Comparison of ENCODE assay signal across 17 mouse cellular contexts in genomic region chr15:80148565-80148964, GRCm38 (mm10). TPM values are rescaled to one million over a fixed set of nuclear protein-coding genes. Genes with fewer than 3 reads are reported as not detected.
DNase-seq lines count a peak whose midpoint lies in the region; ATAC-seq and TF ChIP-seq lines count a peak whose summit lies in the region.
"Had no signal": no experiment of that assay in that cellular context is flagged by ENCODE, and none has a peak within 500 bp of the region (broad histone marks: within the 10 kb centered on the region; RNA-seq: fewer than 3 reads in every experiment).

No protein-coding gene starts in this region.

- H3K36me3 ChIP-seq in embryonic facial prominence, embryonic 13.5 days: peaks cover 63% of the 10 kb centered on the region
- H3K36me3 ChIP-seq in embryonic facial prominence, embryonic 10.5 days (replicated peaks): peaks cover 86% of the 10 kb centered on the region
- peaks cover 74% of the 10 kb centered on the region for H3K36me3 ChIP-seq in limb, embryonic 12.5 days
- H3K36me3 ChIP-seq in limb, embryonic 10.5 days: peaks cover 73% of the 10 kb centered on the region
- H3K36me3 ChIP-seq in stomach, postnatal 0 days (ENCODE audit: control insufficient read depth, insufficient read depth, low read length): peaks cover 9% of the 10 kb centered on the region

- H3K4me1 ChIP-seq in embryonic facial prominence, embryonic 13.5 days: no peaks in the 10 kb centered on the region; the same call in 1 of the 2 replicates
- peaks cover 7% of the 10 kb centered on the region for H3K4me1 ChIP-seq in embryonic facial prominence, embryonic 10.5 days
- H3K4me1 ChIP-seq in limb, embryonic 12.5 days (replicated peaks): peaks cover 15% of the 10 kb centered on the region
- peaks cover 3% of the 10 kb centered on the region; the same call in 1 of the 2 replicates for H3K4me1 ChIP-seq in limb, embryonic 10.5 days
- no peaks in the 10 kb centered on the region for H3K4me1 ChIP-seq in stomach, postnatal 0 days (replicated peaks; ENCODE audit: control insufficient read depth, insufficient read depth)
- H3K4me1 ChIP-seq: stomach, embryonic 15.5 days had no signal

- intact Hi-C loops in left cerebral cortex, postnatal 10 days (cut with DNase I): no loop called here

- no peak overlapping the region for H3K4me3 ChIP-seq in embryonic facial prominence, embryonic 13.5 days
- H3K4me3 ChIP-seq in embryonic facial prominence, embryonic 10.5 days: no peak overlapping the region
- H3K4me3 ChIP-seq in limb, embryonic 12.5 days (replicated peaks): no peak overlapping the region
- H3K4me3 ChIP-seq in limb, embryonic 10.5 days: no peak overlapping the region
- H3K4me3 ChIP-seq in stomach, postnatal 0 days (ENCODE audit: low read depth, low read length): no peak overlapping the region
- H3K4me3 ChIP-seq: liver, embryonic 13.5 days; midbrain, embryonic 13.5 days; stomach, embryonic 15.5 days had no signal

- no peak overlapping the region for H3K9ac ChIP-seq in embryonic facial prominence, embryonic 13.5 days
- no peak overlapping the region for H3K9ac ChIP-seq in limb, embryonic 12.5 days (replicated peaks)
- H3K9ac ChIP-seq in stomach, postnatal 0 days (ENCODE audit: low read length): no peak overlapping the region
- H3K9ac ChIP-seq: liver, embryonic 13.5 days; lung, embryonic 14.5 days; midbrain, embryonic 13.5 days; stomach, embryonic 15.5 days had no signal

- no peak for DNase-seq in embryonic facial prominence, embryonic 10.5 days (ENCODE audit: low spot score)
- DNase-seq in limb, embryonic 10.5 days (ENCODE audit: low spot score): no peak
- DNase-seq in stomach, postnatal 0 days (ENCODE audit: low spot score): peak; percentile 36
- peak; percentile 50 to 68 for DNase-seq in thymus, postnatal 36 days
- DNase-seq in left cerebral cortex, postnatal 10 days (ENCODE audit: extremely low spot score in 1 of 2, low spot score in 2 of 2): no peak
- DNase-seq: cerebellum, adult 9-10 months; kidney, adult 8-10 months; kidney, postnatal 14 days; liver, embryonic 13.5 days; lung, embryonic 14.5 days had no signal

- ATAC-seq in embryonic facial prominence, embryonic 13.5 days (ENCODE audit: insufficient number of reproducible peaks, insufficient read depth, low FRiP score, low TSS enrichment, low read depth): no peak
- 0 out of 2 replicates have a peak, but pooled peaks have one; percentile 47 for ATAC-seq in limb, embryonic 12.5 days (ENCODE audit: insufficient number of reproducible peaks, insufficient read depth, low FRiP score, low TSS enrichment, low read depth)
- ATAC-seq in stomach, postnatal 0 days (ENCODE audit: low FRiP score, low TSS enrichment): no peak
- ATAC-seq: forebrain, embryonic 16.5 days; inflammation-experienced regulatory T-cells, adult 6 months; midbrain, embryonic 13.5 days had no signal

- H3K27me3 ChIP-seq in embryonic facial prominence, embryonic 13.5 days: no peaks in the 10 kb centered on the region
- H3K27me3 ChIP-seq in embryonic facial prominence, embryonic 10.5 days (replicated peaks; ENCODE audit: low read depth, poor library complexity, severe bottlenecking): no peaks in the 10 kb centered on the region
- no peaks in the 10 kb centered on the region for H3K27me3 ChIP-seq in limb, embryonic 12.5 days
- H3K27me3 ChIP-seq in limb, embryonic 10.5 days (ENCODE audit: low read depth, poor library complexity, severe bottlenecking): no peaks in the 10 kb centered on the region
- H3K27me3 ChIP-seq in stomach, postnatal 0 days (ENCODE audit: control insufficient read depth, insufficient read depth, low read length): no peaks in the 10 kb centered on the region
- H3K27me3 ChIP-seq: liver, embryonic 13.5 days; midbrain, embryonic 13.5 days; stomach, embryonic 15.5 days had no signal

- H3K4me2 ChIP-seq in embryonic facial prominence, embryonic 13.5 days: no peak overlapping the region
- H3K4me2 ChIP-seq in limb, embryonic 12.5 days: no peak overlapping the region
- no peak overlapping the region for H3K4me2 ChIP-seq in stomach, postnatal 0 days (replicated peaks; ENCODE audit: low read depth)
- H3K4me2 ChIP-seq: liver, embryonic 13.5 days; lung, embryonic 14.5 days; midbrain, embryonic 13.5 days; stomach, embryonic 15.5 days had no signal

- no peaks in the 10 kb centered on the region for H3K9me3 ChIP-seq in embryonic facial prominence, embryonic 13.5 days
- no peaks in the 10 kb centered on the region for H3K9me3 ChIP-seq in embryonic facial prominence, embryonic 10.5 days
- H3K9me3 ChIP-seq in limb, embryonic 12.5 days: no peaks in the 10 kb centered on the region
- no peaks in the 10 kb centered on the region for H3K9me3 ChIP-seq in limb, embryonic 10.5 days (replicated peaks)
- H3K9me3 ChIP-seq in stomach, postnatal 0 days (ENCODE audit: control insufficient read depth, low read length): no peaks in the 10 kb centered on the region
- H3K9me3 ChIP-seq: liver, embryonic 13.5 days; midbrain, embryonic 13.5 days; stomach, embryonic 15.5 days had no signal

- no peak for TF ChIP-seq CTCF in stomach, postnatal 0 days (IDR thresholded peaks at IDR 0.05; ENCODE audit: low read depth)

- TF ChIP-seq EP300 in stomach, postnatal 0 days (optimal IDR thresholded peaks at IDR 0.05): no peak

- WGBS in embryonic facial prominence, embryonic 13.5 days: 87% methylated on average over 8 of the region's 8 CpGs
- WGBS in embryonic facial prominence, embryonic 10.5 days: 91% methylated on average over 8 of the region's 8 CpGs
- 86% methylated on average over 8 of the region's 8 CpGs for WGBS in limb, embryonic 12.5 days
- WGBS in limb, embryonic 10.5 days: 93% methylated on average over 8 of the region's 8 CpGs
- WGBS in stomach, postnatal 0 days: 81% methylated on average over 8 of the region's 8 CpGs

- peak overlapping the region; percentile 7; the same call in 1 of the 2 replicates for H3K27ac ChIP-seq in embryonic facial prominence, embryonic 13.5 days
- H3K27ac ChIP-seq in embryonic facial prominence, embryonic 10.5 days (replicated peaks): no peak overlapping the region
- no peak overlapping the region for H3K27ac ChIP-seq in limb, embryonic 12.5 days
- no peak overlapping the region for H3K27ac ChIP-seq in limb, embryonic 10.5 days
- no peak overlapping the region for H3K27ac ChIP-seq in stomach, postnatal 0 days (replicated peaks)
- H3K27ac ChIP-seq: liver, embryonic 13.5 days; midbrain, embryonic 13.5 days; stomach, embryonic 15.5 days had no signal

RNA-seq across cellular contexts. Expression of gene Tab1, which starts 15.6 kb away (rescaled TPM):
- 47.7 and 48.0 TPM in 2 replicates for polyA plus RNA-seq in embryonic facial prominence, embryonic 13.5 days (2015; fragmentation: Nextera tagmentation; extraction: Ambion mirVana)
- polyA plus RNA-seq in embryonic facial prominence, embryonic 10.5 days (2016; fragmentation: Nextera tagmentation; extraction: Ambion mirVana): 43.3 and 45.3 TPM in 2 replicates
- polyA plus RNA-seq in limb, embryonic 12.5 days (2016; fragmentation: Nextera tagmentation; extraction: Ambion mirVana): 49.2 and 49.3 TPM in 2 replicates
- 41.8 and 52.4 TPM in 2 replicates for polyA plus RNA-seq in limb, embryonic 10.5 days (2016; fragmentation: Nextera tagmentation; extraction: Ambion mirVana)
- polyA plus RNA-seq in stomach, postnatal 0 days (2015; fragmentation: Nextera tagmentation; extraction: Ambion mirVana): 16.3 and 16.5 TPM in 2 replicates
- total RNA-seq in left cerebral cortex, postnatal 10 days (2021): 10 to 100 TPM; 26.8 to 32.5 TPM

RNA-seq across cellular contexts. Expression of gene Mgat3, which starts 25.0 kb away (rescaled TPM):
- 7.7 and 8.3 TPM in 2 replicates for polyA plus RNA-seq in embryonic facial prominence, embryonic 13.5 days (2015; fragmentation: Nextera tagmentation; extraction: Ambion mirVana)
- 6.3 and 7.6 TPM in 2 replicates for polyA plus RNA-seq in embryonic facial prominence, embryonic 10.5 days (2016; fragmentation: Nextera tagmentation; extraction: Ambion mirVana)
- polyA plus RNA-seq in limb, embryonic 12.5 days (2016; fragmentation: Nextera tagmentation; extraction: Ambion mirVana): 7.2 and 7.9 TPM in 2 replicates
- 4.0 and 5.3 TPM in 2 replicates for polyA plus RNA-seq in limb, embryonic 10.5 days (2016; fragmentation: Nextera tagmentation; extraction: Ambion mirVana)
- 5.8 and 5.9 TPM in 2 replicates for polyA plus RNA-seq in stomach, postnatal 0 days (2015; fragmentation: Nextera tagmentation; extraction: Ambion mirVana)
- total RNA-seq in left cerebral cortex, postnatal 10 days (2021): 10 to 100 TPM; 94.2 to 98.8 TPM
- total RNA-seq: megakaryocyte progenitor cell, adult 5-6 weeks had no signal
- polyA plus RNA-seq: inflammation-experienced regulatory T-cells, adult 6 months had no signal

RNA-seq across cellular contexts. Expression of gene Rpl3, which starts 56.9 kb away (rescaled TPM):
- polyA plus RNA-seq in embryonic facial prominence, embryonic 13.5 days (2015; fragmentation: Nextera tagmentation; extraction: Ambion mirVana): 1,097 and 1,210 TPM in 2 replicates
- 1,034 and 1,049 TPM in 2 replicates for polyA plus RNA-seq in embryonic facial prominence, embryonic 10.5 days (2016; fragmentation: Nextera tagmentation; extraction: Ambion mirVana)
- 981 and 1,001 TPM in 2 replicates for polyA plus RNA-seq in limb, embryonic 12.5 days (2016; fragmentation: Nextera tagmentation; extraction: Ambion mirVana)
- 1,077 and 1,189 TPM in 2 replicates for polyA plus RNA-seq in limb, embryonic 10.5 days (2016; fragmentation: Nextera tagmentation; extraction: Ambion mirVana)
- 706 and 736 TPM in 2 replicates for polyA plus RNA-seq in stomach, postnatal 0 days (2015; fragmentation: Nextera tagmentation; extraction: Ambion mirVana)
- 100 to 1,000 TPM; 520 to 524 TPM for total RNA-seq in left cerebral cortex, postnatal 10 days (2021)

RNA-seq across cellular contexts. Expression of gene Syngr1, which starts 57.4 kb away (rescaled TPM):
- polyA plus RNA-seq in embryonic facial prominence, embryonic 13.5 days (2015; fragmentation: Nextera tagmentation; extraction: Ambion mirVana): 7.0 and 8.7 TPM in 2 replicates
- 5.9 and 7.0 TPM in 2 replicates for polyA plus RNA-seq in embryonic facial prominence, embryonic 10.5 days (2016; fragmentation: Nextera tagmentation; extraction: Ambion mirVana)
- 3.9 and 4.1 TPM in 2 replicates for polyA plus RNA-seq in limb, embryonic 12.5 days (2016; fragmentation: Nextera tagmentation; extraction: Ambion mirVana)
- polyA plus RNA-seq in limb, embryonic 10.5 days (2016; fragmentation: Nextera tagmentation; extraction: Ambion mirVana): 1.4 and 3.2 TPM in 2 replicates
- 53.7 TPM in 2 replicates for polyA plus RNA-seq in stomach, postnatal 0 days (2015; fragmentation: Nextera tagmentation; extraction: Ambion mirVana)
- 100 to 1,000 TPM; 430 to 441 TPM for total RNA-seq in left cerebral cortex, postnatal 10 days (2021)

Comparison
In these comparisons a context has a peak if more than half of its experiments do, and no peak if none do; other contexts are left out.
1. DNase-seq: peak in stomach, postnatal 0 days (single experiment) and thymus, postnatal 36 days (2 of 2); none in embryonic facial prominence, embryonic 10.5 days (single experiment), limb, embryonic 10.5 days (single experiment) and left cerebral cortex, postnatal 10 days (0 of 2).